Mouse (Mus musculus): Measurements from ENCODE around the gene Rps17. TPM values are rescaled to one million over a fixed set of nuclear protein-coding genes. Genes with fewer than 3 reads are reported as not detected.

Rps17 gene
- polyA plus RNA-seq, 1 experiment = 776 TPM

DNA sequence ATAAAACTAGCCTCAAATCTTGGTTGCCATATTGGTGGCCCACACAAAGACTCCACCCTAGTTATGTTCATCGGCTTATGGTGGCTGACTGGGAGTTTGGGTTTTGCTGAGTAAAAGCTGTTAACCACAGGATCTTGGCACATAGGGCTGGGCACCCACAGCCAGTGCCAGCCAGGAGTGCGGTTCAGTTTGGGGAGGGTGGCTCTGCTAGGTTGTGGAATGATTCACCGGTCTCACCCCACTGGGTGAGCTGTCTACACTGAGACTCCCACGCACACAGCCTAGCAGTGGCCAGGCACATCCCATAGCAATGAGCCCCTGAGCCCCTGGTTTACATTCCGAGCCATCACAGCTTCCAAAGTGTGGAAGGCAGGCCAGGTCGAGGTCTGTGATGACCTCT is 25.3 kb downstream of the Rps17 start:
- WGBS = 74% methylated on average over 6 of the region's 6 CpGs
- Histone ChIP-seq H3K4me3 (ENCODE audit: extremely low read depth, insufficient read depth, insufficient read length) (no peak overlapping the region), H3K36me3 (ENCODE audit: control insufficient read depth, insufficient read depth, low read length) (no peaks in the 10 kb centered on the region), H3K27me3 (ENCODE audit: control insufficient read depth, insufficient read depth, low read length) (no peaks in the 10 kb centered on the region), H3K4me1 (ENCODE audit: control insufficient read depth, insufficient read depth, insufficient read length) (no peaks in the 10 kb centered on the region), H3K27ac (ENCODE audit: insufficient read depth, low read length) (no peak overlapping the region)
- TF ChIP-seq CTCF (IDR thresholded peaks at IDR 0.05; ENCODE audit: extremely low read depth, insufficient read depth, insufficient read length, insufficient replicate concordance) (no peak), POLR2A (IDR thresholded peaks at IDR 0.05; ENCODE audit: low read depth, low read length) (no peak)
- no peak for DNase-seq (ENCODE audit: low read depth in 1 of 2, low spot score in 2 of 2)

GRCm38 (mm10) chr7:81315583-81315982 is 29.5 kb downstream of the Rps17 start:
- no peak overlapping the region for H3K27ac ChIP-seq (ENCODE audit: insufficient read depth, low read length)
- DNase-seq (ENCODE audit: low read depth in 1 of 2, low spot score in 2 of 2) = no peak
- H3K36me3 ChIP-seq (ENCODE audit: control insufficient read depth, insufficient read depth, low read length) = no peaks in the 10 kb centered on the region
- H3K27me3 ChIP-seq (ENCODE audit: control insufficient read depth, insufficient read depth, low read length) = no peaks in the 10 kb centered on the region
- H3K4me3 ChIP-seq (ENCODE audit: extremely low read depth, insufficient read depth, insufficient read length) = no peak overlapping the region
- 59% methylated on average over 8 of the region's 8 CpGs for WGBS
- no peaks in the 10 kb centered on the region for H3K4me1 ChIP-seq (ENCODE audit: control insufficient read depth, insufficient read depth, insufficient read length)
- TF ChIP-seq CTCF (IDR thresholded peaks at IDR 0.05; ENCODE audit: extremely low read depth, insufficient read depth, insufficient read length, insufficient replicate concordance) = no peak
- TF ChIP-seq POLR2A (IDR thresholded peaks at IDR 0.05; ENCODE audit: low read depth, low read length) = no peak

GRCm38 (mm10) chr7:81311581-81311980 is 33.5 kb downstream of the Rps17 start:
- H3K4me1 ChIP-seq (ENCODE audit: control insufficient read depth, insufficient read depth, insufficient read length) = no peaks in the 10 kb centered on the region
- H3K4me3 ChIP-seq (ENCODE audit: extremely low read depth, insufficient read depth, insufficient read length) = no peak overlapping the region
- no peak for DNase-seq (ENCODE audit: low read depth in 1 of 2, low spot score in 2 of 2)
- TF ChIP-seq CTCF (IDR thresholded peaks at IDR 0.05; ENCODE audit: extremely low read depth, insufficient read depth, insufficient read length, insufficient replicate concordance) (no peak), POLR2A (IDR thresholded peaks at IDR 0.05; ENCODE audit: low read depth, low read length) (no peak)
- H3K27me3 ChIP-seq (ENCODE audit: control insufficient read depth, insufficient read depth, low read length) = no peaks in the 10 kb centered on the region
- no peak overlapping the region for H3K27ac ChIP-seq (ENCODE audit: insufficient read depth, low read length)
- H3K36me3 ChIP-seq (ENCODE audit: control insufficient read depth, insufficient read depth, low read length) = no peaks in the 10 kb centered on the region

- no peak for DNase-seq (ENCODE audit: low read depth in 1 of 2, low spot score in 2 of 2)
- no peak for TF ChIP-seq CTCF (IDR thresholded peaks at IDR 0.05; ENCODE audit: extremely low read depth, insufficient read depth, insufficient read length, insufficient replicate concordance)
- no peak for TF ChIP-seq POLR2A (IDR thresholded peaks at IDR 0.05; ENCODE audit: low read depth, low read length)
Observed at GRCm38 (mm10) chr7:81311130-81311529, 33.9 kb downstream of the Rps17 start.

GRCm38 (mm10) chr7:81309247-81309646 is 35.8 kb downstream of the Rps17 start:
- DNase-seq (ENCODE audit: low read depth in 1 of 2, low spot score in 2 of 2) = no peak
- WGBS = 94% methylated on average over 6 of the region's 6 CpGs
- H3K4me1 ChIP-seq (ENCODE audit: control insufficient read depth, insufficient read depth, insufficient read length) = no peaks in the 10 kb centered on the region
- no peaks in the 10 kb centered on the region for H3K36me3 ChIP-seq (ENCODE audit: control insufficient read depth, insufficient read depth, low read length)
- TF ChIP-seq CTCF (IDR thresholded peaks at IDR 0.05; ENCODE audit: extremely low read depth, insufficient read depth, insufficient read length, insufficient replicate concordance) = no peak
- TF ChIP-seq POLR2A (IDR thresholded peaks at IDR 0.05; ENCODE audit: low read depth, low read length) = no peak
- H3K27ac ChIP-seq (ENCODE audit: insufficient read depth, low read length) = no peak overlapping the region
- no peaks in the 10 kb centered on the region for H3K27me3 ChIP-seq (ENCODE audit: control insufficient read depth, insufficient read depth, low read length)
- H3K4me3 ChIP-seq (ENCODE audit: extremely low read depth, insufficient read depth, insufficient read length) = no peak overlapping the region

More at GRCm38 (mm10) chr7:81311130-81311529, 33.9 kb downstream of the Rps17 start:
- Histone ChIP-seq H3K27ac (ENCODE audit: insufficient read depth, low read length) (no peak overlapping the region), H3K36me3 (ENCODE audit: control insufficient read depth, insufficient read depth, low read length) (no peaks in the 10 kb centered on the region), H3K4me3 (ENCODE audit: extremely low read depth, insufficient read depth, insufficient read length) (no peak overlapping the region), H3K4me1 (ENCODE audit: control insufficient read depth, insufficient read depth, insufficient read length) (no peaks in the 10 kb centered on the region), H3K27me3 (ENCODE audit: control insufficient read depth, insufficient read depth, low read length) (no peaks in the 10 kb centered on the region)
- 94% methylated on average over 1 of the region's 1 CpGs for WGBS

DNA sequence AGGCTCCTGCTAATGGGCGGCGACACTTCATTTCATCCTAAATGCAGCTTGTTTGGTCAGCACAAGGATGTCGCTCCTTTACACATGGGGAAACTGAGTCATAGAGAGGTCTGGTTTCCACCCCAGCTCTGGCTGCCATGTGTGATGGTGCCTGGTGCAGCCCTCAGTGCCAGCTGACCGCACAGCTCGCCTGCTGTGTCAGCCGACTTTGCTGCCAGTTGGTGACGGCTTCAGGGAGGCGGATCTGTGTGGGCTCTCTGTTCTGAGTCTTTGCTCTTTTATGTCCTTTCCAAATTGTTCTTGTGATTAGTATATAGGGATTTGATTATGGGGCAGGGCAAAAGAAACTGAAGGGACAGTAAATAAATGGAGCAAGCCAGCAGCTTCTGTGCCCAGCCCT is 37.3 kb downstream of the Rps17 start:
- no peak for DNase-seq (ENCODE audit: low read depth in 1 of 2, low spot score in 2 of 2)
- no peaks in the 10 kb centered on the region for H3K36me3 ChIP-seq (ENCODE audit: control insufficient read depth, insufficient read depth, low read length)
- no peak overlapping the region for H3K4me3 ChIP-seq (ENCODE audit: extremely low read depth, insufficient read depth, insufficient read length)
- H3K4me1 ChIP-seq (ENCODE audit: control insufficient read depth, insufficient read depth, insufficient read length) = no peaks in the 10 kb centered on the region
- 87% methylated on average over 8 of the region's 8 CpGs for WGBS
- no peak for TF ChIP-seq POLR2A (IDR thresholded peaks at IDR 0.05; ENCODE audit: low read depth, low read length)
- TF ChIP-seq CTCF (IDR thresholded peaks at IDR 0.05; ENCODE audit: extremely low read depth, insufficient read depth, insufficient read length, insufficient replicate concordance) = no peak
- no peak overlapping the region for H3K27ac ChIP-seq (ENCODE audit: insufficient read depth, low read length)
- H3K27me3 ChIP-seq (ENCODE audit: control insufficient read depth, insufficient read depth, low read length) = no peaks in the 10 kb centered on the region

DNA sequence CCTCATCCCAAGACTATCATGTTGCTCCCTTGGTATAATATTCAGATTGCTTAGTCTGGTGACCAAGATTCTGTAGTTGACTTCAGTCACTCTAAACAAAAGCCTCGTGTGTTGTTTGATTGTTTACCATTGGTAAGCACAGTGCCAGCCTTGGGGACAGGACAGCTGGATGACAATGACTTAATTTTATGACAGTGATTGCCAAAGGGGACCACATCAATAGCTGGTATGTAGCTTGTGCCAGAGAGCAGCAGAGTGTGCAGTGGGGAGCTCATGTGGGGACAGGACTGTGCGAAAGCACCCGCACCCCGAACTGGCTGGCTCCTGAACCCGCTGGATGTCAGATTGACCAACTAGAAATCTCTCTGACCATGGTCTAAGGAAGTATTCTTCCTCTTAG is 40.4 kb downstream of the Rps17 start:
- H3K4me1 ChIP-seq (ENCODE audit: control insufficient read depth, insufficient read depth, insufficient read length) = no peaks in the 10 kb centered on the region
- no peaks in the 10 kb centered on the region for H3K36me3 ChIP-seq (ENCODE audit: control insufficient read depth, insufficient read depth, low read length)
- TF ChIP-seq POLR2A (IDR thresholded peaks at IDR 0.05; ENCODE audit: low read depth, low read length) (no peak), CTCF (IDR thresholded peaks at IDR 0.05; ENCODE audit: extremely low read depth, insufficient read depth, insufficient read length, insufficient replicate concordance) (no peak)
- no peak overlapping the region for H3K27ac ChIP-seq (ENCODE audit: insufficient read depth, low read length)
- no peak for DNase-seq (ENCODE audit: low read depth in 1 of 2, low spot score in 2 of 2)
- 88% methylated on average over 5 of the region's 5 CpGs for WGBS
- H3K4me3 ChIP-seq (ENCODE audit: extremely low read depth, insufficient read depth, insufficient read length) = no peak overlapping the region
- no peaks in the 10 kb centered on the region for H3K27me3 ChIP-seq (ENCODE audit: control insufficient read depth, insufficient read depth, low read length)

All from spleen, adult 2 months (tissue).